Mouse (Mus musculus): Measurements from ENCODE around the gene Nrxn3. TPM values are rescaled to one million over a fixed set of nuclear protein-coding genes. Genes with fewer than 3 reads are reported as not detected.
A peak's percentile ranks its signal among the peaks of the same experiment; 100 is the strongest.

Nrxn3 gene
- 93.5 and 99.5 TPM in 2 replicates for polyA plus RNA-seq (2015; fragmentation: Nextera tagmentation; extraction: Ambion mirVana)

DNA sequence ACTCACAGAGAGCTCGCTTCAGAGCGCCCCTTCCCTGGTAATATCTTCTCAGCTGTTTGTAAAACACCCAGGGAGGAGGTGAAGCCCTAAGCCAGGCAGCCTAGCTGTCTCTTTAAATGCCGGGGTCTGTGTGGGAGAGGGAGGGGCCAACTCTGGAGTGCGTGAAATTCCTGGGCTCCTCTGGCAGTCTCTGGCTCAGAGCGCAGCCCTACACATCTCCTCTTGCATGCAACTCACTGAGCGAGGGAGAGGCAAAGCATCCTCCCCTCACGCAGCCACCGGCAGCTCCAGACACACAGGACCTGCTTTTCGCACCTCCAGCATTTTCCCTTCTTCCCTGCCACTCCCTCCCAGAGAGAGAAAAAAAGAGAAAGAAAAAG is at the start of gene Nrxn3:
Nrxn3 (plus strand) TSS at position 186 of the 380 bp plus-strand sequence.
- H3K27ac ChIP-seq (replicated peaks) = peak within 1 kb of the TSS; percentile 64
- peak; percentile 99 for ATAC-seq (replicated peaks)
- H3K4me2 ChIP-seq (replicated peaks) = peak within 1 kb of the TSS; percentile 53
- peaks cover 7% of the 10 kb centered on the region for H3K4me1 ChIP-seq
- H3K27me3 ChIP-seq = no peaks in the 10 kb centered on the region
- 2% methylated on average over 9 of the region's 9 CpGs for WGBS
- H3K36me3 ChIP-seq = no peaks in the 10 kb centered on the region
- peak within 1 kb of the TSS; percentile 52 for H3K9ac ChIP-seq (replicated peaks)
- peak within 1 kb of the TSS; percentile 55 for H3K4me3 ChIP-seq
- no peaks in the 10 kb centered on the region for H3K9me3 ChIP-seq

DNA sequence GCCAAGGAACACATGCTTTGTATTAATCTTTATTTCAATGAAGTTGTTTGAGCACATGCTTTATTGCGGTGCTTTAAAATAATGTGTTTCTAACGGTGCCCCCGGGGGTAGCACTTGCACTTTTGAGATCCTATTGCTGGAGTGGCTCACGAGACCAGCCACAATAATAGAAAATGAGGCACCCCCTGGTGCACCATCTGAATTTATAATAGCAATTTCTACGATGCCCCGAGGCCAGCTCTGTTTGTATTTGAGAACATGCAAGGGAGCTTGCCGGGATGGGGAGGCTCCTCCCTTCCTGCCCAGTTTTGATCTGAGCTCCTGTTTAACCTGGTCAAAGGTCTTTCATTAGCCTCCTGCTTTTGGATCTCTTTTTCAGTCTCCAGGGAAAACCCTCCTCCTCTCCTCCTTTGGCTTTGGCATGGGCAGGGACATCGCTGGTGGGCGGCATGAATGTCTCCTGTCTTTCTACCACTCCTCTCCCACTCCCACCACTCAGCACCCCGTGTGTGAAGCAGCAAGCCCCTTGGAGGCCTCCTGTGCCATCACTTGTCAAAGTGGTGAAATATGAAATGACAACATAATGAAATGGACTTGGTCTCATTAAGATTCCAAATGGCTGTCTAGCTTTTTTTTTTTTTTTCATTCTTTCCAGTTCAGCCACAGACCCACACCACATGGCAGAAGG is 18.4 kb upstream of the Nrxn3 start:
- H3K27ac ChIP-seq (replicated peaks) = no peak overlapping the region
- WGBS = 41% methylated on average over 10 of the region's 10 CpGs
- H3K4me3 ChIP-seq = no peak overlapping the region
- H3K9ac ChIP-seq (replicated peaks) = no peak overlapping the region
- no peaks in the 10 kb centered on the region for H3K27me3 ChIP-seq
- no peak overlapping the region for H3K4me2 ChIP-seq (replicated peaks)
- no peaks in the 10 kb centered on the region for H3K9me3 ChIP-seq
- H3K36me3 ChIP-seq = no peaks in the 10 kb centered on the region
- no peak for ATAC-seq (replicated peaks)
- H3K4me1 ChIP-seq = peaks cover 4% of the 10 kb centered on the region

DNA sequence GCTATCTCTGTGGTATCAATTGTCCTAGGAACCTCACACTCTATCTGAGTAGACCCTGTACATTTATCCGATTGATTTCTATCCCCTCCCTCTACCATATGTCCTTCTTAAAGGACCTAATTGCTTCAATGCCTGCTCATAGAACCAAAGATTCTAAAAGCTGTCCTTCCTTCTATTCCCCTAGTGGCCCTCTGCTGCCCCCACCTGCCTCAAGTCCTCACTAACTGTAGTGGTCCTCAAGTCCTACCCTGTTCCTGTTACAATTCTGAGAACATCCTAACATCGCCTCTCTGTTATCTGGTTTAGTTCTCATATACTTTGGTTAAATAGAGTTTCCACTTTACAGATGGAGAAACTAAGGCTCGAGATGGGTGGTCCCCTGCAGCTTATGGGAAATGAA is 16.7 kb upstream of the Nrxn3 start:
- no peak for ATAC-seq (replicated peaks)
- Histone ChIP-seq H3K27ac (replicated peaks) (no peak overlapping the region), H3K4me1 (peaks cover 5% of the 10 kb centered on the region), H3K9ac (replicated peaks) (no peak overlapping the region), H3K4me2 (replicated peaks) (no peak overlapping the region), H3K36me3 (no peaks in the 10 kb centered on the region), H3K27me3 (no peaks in the 10 kb centered on the region), H3K4me3 (no peak overlapping the region), H3K9me3 (no peaks in the 10 kb centered on the region)
- 81% methylated on average over 3 of the region's 3 CpGs for WGBS

GRCm38 (mm10) chr12:88707786-88708185 is 14.9 kb upstream of the Nrxn3 start:
- no peak for ATAC-seq (replicated peaks)
- WGBS = 85% methylated on average over 3 of the region's 3 CpGs

GRCm38 (mm10) chr12:88709223-88709622 is 13.5 kb upstream of the Nrxn3 start:
- 6% methylated on average over 11 of the region's 11 CpGs for WGBS
- Histone ChIP-seq H3K4me2 (replicated peaks) (no peak overlapping the region), H3K4me1 (peaks cover 5% of the 10 kb centered on the region), H3K27me3 (no peaks in the 10 kb centered on the region), H3K27ac (replicated peaks) (no peak overlapping the region), H3K4me3 (no peak overlapping the region), H3K9me3 (no peaks in the 10 kb centered on the region), H3K36me3 (no peaks in the 10 kb centered on the region), H3K9ac (replicated peaks) (no peak overlapping the region)
- peak; percentile 70; the same call in 1 of the 2 replicates for ATAC-seq (replicated peaks)

More at GRCm38 (mm10) chr12:88707786-88708185, 14.9 kb upstream of the Nrxn3 start:
- peaks cover 5% of the 10 kb centered on the region for H3K4me1 ChIP-seq
- H3K9me3 ChIP-seq = no peaks in the 10 kb centered on the region
- no peaks in the 10 kb centered on the region for H3K36me3 ChIP-seq
- no peak overlapping the region for H3K4me2 ChIP-seq (replicated peaks)
- H3K27me3 ChIP-seq = no peaks in the 10 kb centered on the region
- no peak overlapping the region for H3K4me3 ChIP-seq
- no peak overlapping the region for H3K27ac ChIP-seq (replicated peaks)
- no peak overlapping the region for H3K9ac ChIP-seq (replicated peaks)

GRCm38 (mm10) chr12:88713456-88713855 is 9.2 kb upstream of the Nrxn3 start:
- no peaks in the 10 kb centered on the region for H3K27me3 ChIP-seq
- no peak overlapping the region for H3K9ac ChIP-seq (replicated peaks)
- no peak overlapping the region for H3K4me3 ChIP-seq
- no peak for ATAC-seq (replicated peaks)
- H3K4me2 ChIP-seq (replicated peaks) = no peak overlapping the region
- H3K9me3 ChIP-seq = no peaks in the 10 kb centered on the region
- peaks cover 5% of the 10 kb centered on the region for H3K4me1 ChIP-seq
- no peaks in the 10 kb centered on the region for H3K36me3 ChIP-seq
- no peak overlapping the region for H3K27ac ChIP-seq (replicated peaks)
- 75% methylated on average over 4 of the region's 4 CpGs for WGBS

DNA sequence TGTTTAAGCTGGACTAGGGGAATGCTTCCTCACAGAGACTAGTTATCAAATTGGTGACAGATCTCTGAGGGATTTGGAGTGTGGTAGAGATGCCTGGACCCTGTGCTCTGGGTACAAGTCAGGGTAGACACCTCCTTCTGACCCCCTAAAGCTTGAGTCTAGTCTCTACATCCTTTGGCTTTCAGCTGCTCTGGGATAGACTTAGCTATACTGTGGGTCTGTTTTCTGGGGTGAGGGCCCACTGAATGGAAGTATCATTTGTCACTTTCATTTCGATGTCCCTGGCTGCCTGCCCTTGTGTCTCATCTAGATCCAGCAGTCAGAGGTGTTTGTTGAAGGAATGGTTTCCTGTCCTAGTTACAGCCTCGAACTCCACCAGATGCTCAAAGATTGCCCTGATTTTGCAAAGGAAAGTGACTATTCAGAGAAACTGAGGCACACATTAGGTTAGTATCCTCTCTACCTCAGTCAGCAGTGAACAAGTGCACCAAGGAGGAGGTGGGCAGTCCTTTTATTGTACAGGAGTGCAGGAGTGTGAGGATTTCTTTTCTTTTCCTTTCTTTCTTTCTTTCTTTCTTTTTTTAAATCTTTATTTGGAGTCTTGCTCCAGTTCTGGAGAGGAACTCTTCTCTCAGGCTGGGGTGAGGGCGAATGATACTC is 515 bp upstream of the Nrxn3 start:
- Histone ChIP-seq H3K27me3 (no peaks in the 10 kb centered on the region), H3K9ac (replicated peaks) (peak overlapping the region; percentile 52; the same call in 1 of the 2 replicates), H3K27ac (replicated peaks) (peak overlapping the region; percentile 40; the same call in 1 of the 2 replicates), H3K4me3 (peak overlapping the region; percentile 55), H3K36me3 (no peaks in the 10 kb centered on the region), H3K4me2 (replicated peaks) (peak overlapping the region; percentile 53), H3K9me3 (no peaks in the 10 kb centered on the region), H3K4me1 (peaks cover 7% of the 10 kb centered on the region)
- 39% methylated on average over 3 of the region's 3 CpGs for WGBS
- ATAC-seq (replicated peaks) = no peak

- Histone ChIP-seq H3K4me1 (peaks cover 18% of the 10 kb centered on the region), H3K4me3 (peak overlapping the region; percentile 55), H3K27me3 (no peaks in the 10 kb centered on the region), H3K9ac (replicated peaks) (peak overlapping the region; percentile 52), H3K4me2 (replicated peaks) (peak overlapping the region; percentile 41), H3K9me3 (no peaks in the 10 kb centered on the region), H3K36me3 (no peaks in the 10 kb centered on the region), H3K27ac (replicated peaks) (peak overlapping the region; percentile 90)
- 71% methylated on average over 13 of the region's 13 CpGs for WGBS
- ATAC-seq (replicated peaks) = no peak
Measured at GRCm38 (mm10) chr12:88726316-88726715, 3.6 kb downstream of the Nrxn3 start.

GRCm38 (mm10) chr12:88726755-88727154 is 4.1 kb downstream of the Nrxn3 start:
- Histone ChIP-seq H3K9me3 (no peaks in the 10 kb centered on the region), H3K27ac (replicated peaks) (peak overlapping the region; percentile 90), H3K4me3 (peak overlapping the region; percentile 55), H3K9ac (replicated peaks) (peak overlapping the region; percentile 52), H3K36me3 (no peaks in the 10 kb centered on the region), H3K4me2 (replicated peaks) (peak overlapping the region; percentile 41), H3K4me1 (peaks cover 18% of the 10 kb centered on the region), H3K27me3 (no peaks in the 10 kb centered on the region)
- ATAC-seq (replicated peaks) = no peak
- WGBS = 68% methylated on average over 6 of the region's 6 CpGs

- H3K27ac ChIP-seq (replicated peaks) = no peak overlapping the region
- no peak overlapping the region for H3K4me3 ChIP-seq
- 73% methylated on average over 2 of the region's 2 CpGs for WGBS
- H3K27me3 ChIP-seq = no peaks in the 10 kb centered on the region
- no peak overlapping the region for H3K9ac ChIP-seq (replicated peaks)
- no peak overlapping the region for H3K4me2 ChIP-seq (replicated peaks)
- peaks cover 11% of the 10 kb centered on the region; the same call in 1 of the 2 replicates for H3K4me1 ChIP-seq
- no peaks in the 10 kb centered on the region for H3K9me3 ChIP-seq
- ATAC-seq (replicated peaks) = no peak
- no peaks in the 10 kb centered on the region for H3K36me3 ChIP-seq
Measured at GRCm38 (mm10) chr12:88730720-88731119, 8.0 kb downstream of the Nrxn3 start.

GRCm38 (mm10) chr12:88735045-88735444 is 12.4 kb downstream of the Nrxn3 start:
- H3K36me3 ChIP-seq = no peaks in the 10 kb centered on the region

DNA sequence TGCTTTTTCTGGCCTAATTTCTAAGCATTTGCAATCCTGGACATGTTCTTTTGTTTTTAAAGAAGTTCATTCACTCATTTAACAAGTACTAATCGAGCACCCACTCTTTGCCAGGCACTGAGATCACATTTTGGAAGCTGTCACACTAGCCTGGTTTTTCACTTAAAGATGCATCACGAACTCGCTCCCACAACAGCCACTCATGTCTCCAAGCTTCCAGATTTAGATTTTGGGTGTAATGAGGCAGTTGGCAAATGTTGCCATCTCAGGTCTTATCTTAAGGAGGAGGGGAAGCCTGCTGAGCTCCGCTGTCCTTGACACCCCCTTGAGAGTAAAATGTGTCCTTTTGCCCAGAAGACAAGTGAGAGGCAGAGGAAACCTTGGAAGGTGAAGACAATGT is 14.4 kb downstream of the Nrxn3 start:
- peaks cover 6% of the 10 kb centered on the region for H3K4me1 ChIP-seq
- no peaks in the 10 kb centered on the region for H3K9me3 ChIP-seq
- H3K4me3 ChIP-seq = no peak overlapping the region
- 66% methylated on average over 4 of the region's 4 CpGs for WGBS
- no peaks in the 10 kb centered on the region for H3K36me3 ChIP-seq
- H3K27me3 ChIP-seq = no peaks in the 10 kb centered on the region
- no peak for ATAC-seq (replicated peaks)
- H3K4me2 ChIP-seq (replicated peaks) = no peak overlapping the region
- 0 out of 2 replicates have a peak overlapping the region, but pooled peaks have one; percentile 17 for H3K9ac ChIP-seq (replicated peaks)
- H3K27ac ChIP-seq (replicated peaks) = no peak overlapping the region

More at GRCm38 (mm10) chr12:88735045-88735444, 12.4 kb downstream of the Nrxn3 start:
- WGBS = 29% methylated on average over 1 of the region's 1 CpGs
- ATAC-seq (replicated peaks) = peak; percentile 70
- Histone ChIP-seq H3K4me2 (replicated peaks) (no peak overlapping the region), H3K27ac (replicated peaks) (no peak overlapping the region), H3K27me3 (no peaks in the 10 kb centered on the region), H3K4me3 (no peak overlapping the region), H3K4me1 (peaks cover 6% of the 10 kb centered on the region), H3K9ac (replicated peaks) (no peak overlapping the region), H3K9me3 (no peaks in the 10 kb centered on the region)

Data from forebrain, embryonic 15.5 days (tissue).